Mouse (Mus musculus) erythroblast, embryonic 14.5 days (primary cell): Measurements from ENCODE around the gene Rap1gap. TPM values are rescaled to one million over a fixed set of nuclear protein-coding genes. Genes with fewer than 3 reads are reported as not detected.

ENCODE experiments used
- H3K27me3 ChIP-seq: 2 replicates; pipeline ENCODE4 v1.6.1; 2012; ENCODE audit warnings: inconsistent platforms; ENCODE audit not compliant: control insufficient read depth
- H3K36me3 ChIP-seq: 2 replicates; pipeline ENCODE4 v1.6.1; 2012; ENCODE audit warnings: mild to moderate bottlenecking, inconsistent platforms; ENCODE audit not compliant: control insufficient read depth
- H3K4me1 ChIP-seq: 2 replicates; pipeline ENCODE4 v1.6.1; 2012; ENCODE audit warnings: inconsistent platforms; ENCODE audit not compliant: control insufficient read depth
- H3K4me3 ChIP-seq: replicated peaks from 2 replicates; pipeline ENCODE3; 2012; ENCODE audit warnings: moderate library complexity, mild to moderate bottlenecking, inconsistent platforms
- H3K9me3 ChIP-seq: 2 replicates; pipeline ENCODE4 v1.6.1; 2012; ENCODE audit warnings: low read length, inconsistent platforms, mixed read lengths; ENCODE audit not compliant: control insufficient read depth
- GATA1 ChIP-seq: IDR thresholded peaks from 2 replicates; pipeline ENCODE4 v1.6.1; 2012; ENCODE audit warnings: low read length, inconsistent platforms, mixed read lengths
- TAL1 ChIP-seq: IDR thresholded peaks from 3 replicates; pipeline ENCODE4 v1.6.1; 2012; ENCODE audit warnings: low read length, inconsistent platforms, mixed read lengths
- polyA plus RNA-seq: library from polyadenylated mRNA; stranded (reverse); fragments of >175 nt; gene quantifications from 2 replicates; pipeline ENCODE4 v1.2.3, GENCODE M21; 2012

The Rap1gap gene
- polyA plus RNA-seq, 1 experiment = 0.05 TPM

GRCm38 (mm10) chr4:137724212-137724611 is 59.7 kb downstream of the Rap1gap start:
- Histone ChIP-seq H3K4me3 (peak overlapping the region; percentile 36), H3K27me3 (peaks cover 40% of the 10 kb centered on the region), H3K36me3 (no peaks in the 10 kb centered on the region; the same call in 1 of the 2 replicates), H3K4me1 (peaks cover 50% of the 10 kb centered on the region), H3K9me3 (no peaks in the 10 kb centered on the region)
- TF ChIP-seq GATA1 (no peak), TAL1 (no peak)

GRCm38 (mm10) chr4:137724766-137725165 is 60.2 kb downstream of the Rap1gap start:
- H3K36me3 ChIP-seq = no peaks in the 10 kb centered on the region; the same call in 1 of the 2 replicates
- peaks cover 52% of the 10 kb centered on the region for H3K4me1 ChIP-seq
- H3K9me3 ChIP-seq = no peaks in the 10 kb centered on the region
- peaks cover 42% of the 10 kb centered on the region for H3K27me3 ChIP-seq
- no peak for TF ChIP-seq GATA1
- no peak for TF ChIP-seq TAL1
- H3K4me3 ChIP-seq = peak overlapping the region; percentile 36

GRCm38 (mm10) chr4:137725541-137726145 is 61.1 kb downstream of the Rap1gap start:
- Histone ChIP-seq H3K9me3 (no peaks in the 10 kb centered on the region), H3K27me3 (peaks cover 46% of the 10 kb centered on the region), H3K4me3 (no peak overlapping the region), H3K36me3 (no peaks in the 10 kb centered on the region; the same call in 1 of the 2 replicates), H3K4me1 (peaks cover 61% of the 10 kb centered on the region)
- TF ChIP-seq TAL1 (no peak), GATA1 (no peak)

- Histone ChIP-seq H3K4me3 (no peak overlapping the region), H3K27me3 (peaks cover 55% of the 10 kb centered on the region), H3K4me1 (peaks cover 69% of the 10 kb centered on the region), H3K36me3 (no peaks in the 10 kb centered on the region), H3K9me3 (no peaks in the 10 kb centered on the region)
- TF ChIP-seq TAL1 = no peak
Measured at GRCm38 (mm10) chr4:137726739-137727505, 62.4 kb downstream of the Rap1gap start.

- TF ChIP-seq TAL1 = no peak
- no peak for TF ChIP-seq GATA1
- no peaks in the 10 kb centered on the region for H3K36me3 ChIP-seq
- H3K4me1 ChIP-seq = peaks cover 70% of the 10 kb centered on the region
- no peak overlapping the region for H3K4me3 ChIP-seq
- H3K9me3 ChIP-seq = no peaks in the 10 kb centered on the region
- peaks cover 62% of the 10 kb centered on the region for H3K27me3 ChIP-seq
Measured at GRCm38 (mm10) chr4:137727506-137728187, 63.1 kb downstream of the Rap1gap start.

GRCm38 (mm10) chr4:137728399-137729154 is 64.1 kb downstream of the Rap1gap start:
- no peak for TF ChIP-seq GATA1
- TF ChIP-seq TAL1 = no peak
- Histone ChIP-seq H3K9me3 (no peaks in the 10 kb centered on the region), H3K36me3 (no peaks in the 10 kb centered on the region), H3K27me3 (peaks cover 58% of the 10 kb centered on the region), H3K4me3 (no peak overlapping the region), H3K4me1 (peaks cover 63% of the 10 kb centered on the region)

- no peak for TF ChIP-seq TAL1
- TF ChIP-seq GATA1 = no peak
- H3K36me3 ChIP-seq = no peaks in the 10 kb centered on the region
- H3K9me3 ChIP-seq = no peaks in the 10 kb centered on the region
- no peak overlapping the region for H3K4me3 ChIP-seq
- peaks cover 58% of the 10 kb centered on the region for H3K4me1 ChIP-seq
- H3K27me3 ChIP-seq = peaks cover 52% of the 10 kb centered on the region
Measured at GRCm38 (mm10) chr4:137729155-137729855, 64.8 kb downstream of the Rap1gap start.

GRCm38 (mm10) chr4:137730134-137730533 is 65.6 kb downstream of the Rap1gap start:
- no peaks in the 10 kb centered on the region for H3K9me3 ChIP-seq
- H3K4me1 ChIP-seq = peaks cover 52% of the 10 kb centered on the region
- TF ChIP-seq TAL1 (no peak), GATA1 (no peak)
- no peak overlapping the region for H3K4me3 ChIP-seq
- no peaks in the 10 kb centered on the region for H3K36me3 ChIP-seq
- peaks cover 49% of the 10 kb centered on the region for H3K27me3 ChIP-seq
